In genomic region chr5:111393346-111394197, GRCm38 (mm10) we compare ENCODE assay signal across 7 mouse cellular contexts. TPM values are rescaled to one million over a fixed set of nuclear protein-coding genes. Genes with fewer than 3 reads are reported as not detected.
DNase-seq lines count a peak whose midpoint lies in the region; ATAC-seq and TF ChIP-seq lines count a peak whose summit lies in the region.

No protein-coding gene starts in this region.

- WGBS in hindbrain, embryonic 13.5 days: 6% methylated on average over 17 of the region's 17 CpGs
- 9% methylated on average over 17 of the region's 17 CpGs for WGBS in limb, embryonic 14.5 days
- WGBS in midbrain, embryonic 16.5 days: 7% methylated on average over 17 of the region's 17 CpGs

- TF ChIP-seq POLR2A in limb, embryonic 14.5 days (IDR thresholded peaks at IDR 0.05; ENCODE audit: borderline replicate concordance, extremely low read depth, insufficient read depth, insufficient read length): no peak

- peak; percentile 69 for DNase-seq in Muller cell, postnatal 12 days (ENCODE audit: inconsistent ontology term)
- DNase-seq in ZHBTc4 (ENCODE audit: low read depth, low spot score): peak; percentile 77
- DNase-seq in embryo, embryonic 9.5 days (ENCODE audit: extremely low spot score): peak; percentile 80
- peak; percentile 89 for DNase-seq in limb, embryonic 14.5 days (ENCODE audit: low spot score)
- no peak for DNase-seq in thymus, postnatal 14 days

- no peak overlapping the region for H3K4me3 ChIP-seq in hindbrain, embryonic 13.5 days
- H3K4me3 ChIP-seq in limb, embryonic 14.5 days (replicated peaks; ENCODE audit: low read length): peak overlapping the region; percentile 9; the same call in 1 of the 2 replicates
- no peak overlapping the region; the same call in 1 of the 2 replicates for H3K4me3 ChIP-seq in midbrain, embryonic 16.5 days (ENCODE audit: low read depth, low read length)

- peaks cover 14% of the 10 kb centered on the region; the same call in 1 of the 2 replicates for H3K36me3 ChIP-seq in hindbrain, embryonic 13.5 days
- 0 out of 2 replicates have a peak, but pooled peaks cover 4% of the 10 kb centered on the region for H3K36me3 ChIP-seq in limb, embryonic 14.5 days (ENCODE audit: control insufficient read depth, insufficient read depth, low read length)
- no peaks in the 10 kb centered on the region; the same call in 1 of the 2 replicates for H3K36me3 ChIP-seq in midbrain, embryonic 16.5 days (ENCODE audit: control insufficient read depth, insufficient read depth, low read length)

- peak overlapping the region; percentile 50 for H3K4me2 ChIP-seq in hindbrain, embryonic 13.5 days
- H3K4me2 ChIP-seq in limb, embryonic 14.5 days (replicated peaks; ENCODE audit: low read depth, low read length, severe bottlenecking): peak overlapping the region; percentile 42
- H3K4me2 ChIP-seq in midbrain, embryonic 16.5 days (ENCODE audit: low read length): peak overlapping the region; percentile 45

- H3K27me3 ChIP-seq in hindbrain, embryonic 13.5 days: peaks cover 10% of the 10 kb centered on the region; the same call in 1 of the 2 replicates
- H3K27me3 ChIP-seq in limb, embryonic 14.5 days (ENCODE audit: control insufficient read depth, insufficient read depth, low read length): no peaks in the 10 kb centered on the region
- no peaks in the 10 kb centered on the region for H3K27me3 ChIP-seq in midbrain, embryonic 16.5 days (ENCODE audit: control insufficient read depth, insufficient read depth, low read depth, low read length)

- peak overlapping the region; percentile 74 for H3K27ac ChIP-seq in hindbrain, embryonic 13.5 days
- H3K27ac ChIP-seq in limb, embryonic 14.5 days (replicated peaks; ENCODE audit: low read depth, low read length): peak overlapping the region; percentile 77
- peak overlapping the region; percentile 57 for H3K27ac ChIP-seq in midbrain, embryonic 16.5 days (ENCODE audit: low read length)

- peak overlapping the region; percentile 26; the same call in 1 of the 2 replicates for H3K9ac ChIP-seq in hindbrain, embryonic 13.5 days
- H3K9ac ChIP-seq in limb, embryonic 14.5 days (ENCODE audit: low read depth, low read length, severe bottlenecking): no peak overlapping the region
- peak overlapping the region; percentile 33; the same call in 1 of the 2 replicates for H3K9ac ChIP-seq in midbrain, embryonic 16.5 days (ENCODE audit: low read depth, low read length)

- peaks cover 44% of the 10 kb centered on the region for H3K4me1 ChIP-seq in hindbrain, embryonic 13.5 days (replicated peaks)
- H3K4me1 ChIP-seq in limb, embryonic 14.5 days (ENCODE audit: control insufficient read depth, insufficient read depth, low read length): peaks cover 52% of the 10 kb centered on the region
- peaks cover 28% of the 10 kb centered on the region for H3K4me1 ChIP-seq in midbrain, embryonic 16.5 days (ENCODE audit: control insufficient read depth, insufficient read depth, low read length)

- no peaks in the 10 kb centered on the region for H3K9me3 ChIP-seq in hindbrain, embryonic 13.5 days
- H3K9me3 ChIP-seq in limb, embryonic 14.5 days (ENCODE audit: control insufficient read depth, low read length): no peaks in the 10 kb centered on the region
- H3K9me3 ChIP-seq in midbrain, embryonic 16.5 days (replicated peaks; ENCODE audit: control insufficient read depth, low read length, poor library complexity, severe bottlenecking): no peaks in the 10 kb centered on the region

- peak; percentile 83 for ATAC-seq in hindbrain, embryonic 13.5 days (ENCODE audit: low FRiP score)
- peak; percentile 77 for ATAC-seq in limb, embryonic 14.5 days (ENCODE audit: low FRiP score, low read depth)
- ATAC-seq in midbrain, embryonic 16.5 days: peak; percentile 73

RNA-seq across cellular contexts. Expression of gene Mn1, which starts 23.6 kb away (rescaled TPM):
- 46.7 and 49.2 TPM in 2 replicates for polyA plus RNA-seq in hindbrain, embryonic 13.5 days (2015; fragmentation: Nextera tagmentation; extraction: Ambion mirVana)
- polyA plus RNA-seq in limb, embryonic 14.5 days (2012; rRNA removed): 11.4 and 16.0 TPM in 2 replicates
- polyA plus RNA-seq in limb, embryonic 14.5 days (2014; fragmentation: Nextera tagmentation; extraction: Ambion mirVana): 18.2 and 21.0 TPM in 2 replicates
- polyA plus RNA-seq in midbrain, embryonic 16.5 days (2015; fragmentation: Nextera tagmentation; extraction: Ambion mirVana): 41.6 and 50.3 TPM in 2 replicates
